Mouse (Mus musculus) erythroblast, adult 5-6 weeks (primary cell): Measurements from ENCODE around the gene Ccdc57. TPM values are rescaled to one million over a fixed set of nuclear protein-coding genes. Genes with fewer than 3 reads are reported as not detected.

ENCODE experiments used
- ATAC-seq: replicated peaks from 2 replicates; pipeline ENCODE4 v1.8.0; 2016; ENCODE audit warnings: moderate number of reproducible peaks, mild to moderate bottlenecking, moderate TSS enrichment, inconsistent platforms; ENCODE audit not compliant: poor library complexity, low FRiP score, severe bottlenecking
- total RNA-seq, 2 experiments: library from RNA; stranded (forward) in 1 of 2; stranded (reverse) in 1 of 2; fragments of 150-400 nt in 1 of 2; fragments of 200-764, 138-1000 nt in 1 of 2; gene quantifications; 2 replicates each; pipeline versions ENCODE4 v1.2.3 to v1.2.4; 2015 to 2017; ENCODE audit warnings: low replicate concordance in 2 of 2

The Ccdc57 gene
- total RNA-seq (2015; ENCODE audit: low replicate concordance) (2.3 and 5.2 TPM in 2 replicates), total RNA-seq (2017; ENCODE audit: low replicate concordance) (4.4 and 6.0 TPM in 2 replicates)

- peak; percentile 94 for ATAC-seq
These were observed at the start of gene Ccdc57 for GRCm38 (mm10) chr11:120932564-120933398. Gene Ccdc57, minus strand, starts transcription at chr11:120932872.

- no peak for ATAC-seq
These were observed 49.8 kb upstream of the Ccdc57 start for GRCm38 (mm10) chr11:120982459-120982858.

GRCm38 (mm10) chr11:120981661-120982060 is 49.0 kb upstream of the Ccdc57 start:
- ATAC-seq: no peak

- ATAC-seq: peak; percentile 86
These were observed 47.9 kb upstream of the Ccdc57 start for GRCm38 (mm10) chr11:120980427-120981035.

GRCm38 (mm10) chr11:120979711-120980426 is 47.2 kb upstream of the Ccdc57 start:
- peak; percentile 71 for ATAC-seq

- ATAC-seq: no peak
These were observed 40.6 kb upstream of the Ccdc57 start for GRCm38 (mm10) chr11:120973318-120973717.

- no peak for ATAC-seq
These were observed 38.6 kb upstream of the Ccdc57 start for GRCm38 (mm10) chr11:120971237-120971636.

- no peak for ATAC-seq
These were observed 37.1 kb upstream of the Ccdc57 start for GRCm38 (mm10) chr11:120969742-120970141.

- ATAC-seq: no peak
These were observed 32.9 kb upstream of the Ccdc57 start for GRCm38 (mm10) chr11:120965587-120965986.

GRCm38 (mm10) chr11:120964195-120965157 is 31.8 kb upstream of the Ccdc57 start:
- ATAC-seq: no peak

GRCm38 (mm10) chr11:120962909-120963308 is 30.2 kb upstream of the Ccdc57 start:
- ATAC-seq: no peak

- ATAC-seq: no peak
These were observed 29.5 kb upstream of the Ccdc57 start for GRCm38 (mm10) chr11:120962050-120962771.

GRCm38 (mm10) chr11:120961594-120961993 is 28.9 kb upstream of the Ccdc57 start:
- ATAC-seq: no peak

- no peak for ATAC-seq
These were observed 27.6 kb upstream of the Ccdc57 start for GRCm38 (mm10) chr11:120960248-120960647.

- no peak for ATAC-seq
These were observed 26.9 kb upstream of the Ccdc57 start for GRCm38 (mm10) chr11:120959564-120959963.

- ATAC-seq: no peak
These were observed 26.4 kb upstream of the Ccdc57 start for GRCm38 (mm10) chr11:120959066-120959465.

GRCm38 (mm10) chr11:120957731-120958257 is 25.1 kb upstream of the Ccdc57 start:
- ATAC-seq: no peak

GRCm38 (mm10) chr11:120957052-120957451 is 24.4 kb upstream of the Ccdc57 start:
- ATAC-seq: no peak
